Mouse (Mus musculus): ENCODE measurements around the gene Jund.

Gene Jund

DNA sequence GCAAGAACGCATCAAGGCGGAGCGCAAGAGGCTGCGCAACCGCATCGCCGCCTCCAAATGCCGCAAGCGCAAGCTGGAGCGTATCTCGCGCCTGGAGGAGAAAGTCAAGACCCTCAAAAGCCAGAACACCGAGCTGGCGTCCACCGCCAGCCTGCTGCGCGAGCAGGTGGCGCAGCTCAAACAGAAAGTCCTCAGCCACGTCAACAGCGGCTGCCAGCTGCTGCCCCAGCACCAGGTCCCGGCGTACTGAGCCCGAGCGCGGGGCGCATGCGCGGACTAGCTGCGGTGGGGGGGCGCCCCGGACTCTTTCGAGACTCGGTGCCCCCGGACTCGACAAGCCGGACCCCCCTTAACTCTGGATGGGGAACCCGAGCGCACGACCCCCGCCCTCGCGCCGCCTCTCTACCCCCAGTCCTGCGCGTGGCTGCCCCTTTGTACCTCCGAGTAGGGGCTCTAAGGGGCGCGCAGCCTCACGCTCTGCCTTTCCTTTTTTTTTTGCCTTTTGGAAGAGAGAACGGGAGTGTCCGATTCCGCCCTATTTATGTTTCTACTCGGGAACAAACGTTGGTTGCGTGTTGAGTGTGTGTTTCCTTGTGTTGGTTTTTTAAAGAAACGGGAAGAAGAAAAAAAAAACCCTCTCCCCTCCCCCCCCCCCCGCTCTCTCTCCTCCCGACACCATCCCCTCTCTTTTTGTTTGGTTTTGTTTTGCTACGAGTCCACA is 1.2 kb downstream of the Jund start:
- peak; percentile 74 for DNase-seq (ENCODE audit: low read depth, low spot score)

DNA sequence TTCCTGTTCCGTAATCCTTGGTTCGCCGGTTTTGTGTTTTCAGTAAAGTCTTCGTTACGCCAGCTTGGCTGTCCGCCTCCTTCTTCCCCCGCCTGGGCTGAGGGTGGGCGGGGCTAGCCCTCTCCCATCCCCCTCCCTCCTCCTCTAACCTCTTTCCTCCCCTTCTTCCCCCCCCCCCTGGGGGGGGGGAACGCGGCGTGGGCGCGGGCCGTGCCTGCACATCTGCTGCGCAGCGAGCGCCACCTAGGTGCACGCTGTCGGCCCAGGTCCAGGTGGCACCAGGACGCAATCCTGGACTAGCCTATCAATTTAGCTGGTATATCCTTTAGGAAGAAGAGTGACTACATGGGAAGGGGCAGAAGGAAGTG is 1.8 kb downstream of the Jund start:
- peak; percentile 96 for DNase-seq (ENCODE audit: low read depth, low spot score)

DNA sequence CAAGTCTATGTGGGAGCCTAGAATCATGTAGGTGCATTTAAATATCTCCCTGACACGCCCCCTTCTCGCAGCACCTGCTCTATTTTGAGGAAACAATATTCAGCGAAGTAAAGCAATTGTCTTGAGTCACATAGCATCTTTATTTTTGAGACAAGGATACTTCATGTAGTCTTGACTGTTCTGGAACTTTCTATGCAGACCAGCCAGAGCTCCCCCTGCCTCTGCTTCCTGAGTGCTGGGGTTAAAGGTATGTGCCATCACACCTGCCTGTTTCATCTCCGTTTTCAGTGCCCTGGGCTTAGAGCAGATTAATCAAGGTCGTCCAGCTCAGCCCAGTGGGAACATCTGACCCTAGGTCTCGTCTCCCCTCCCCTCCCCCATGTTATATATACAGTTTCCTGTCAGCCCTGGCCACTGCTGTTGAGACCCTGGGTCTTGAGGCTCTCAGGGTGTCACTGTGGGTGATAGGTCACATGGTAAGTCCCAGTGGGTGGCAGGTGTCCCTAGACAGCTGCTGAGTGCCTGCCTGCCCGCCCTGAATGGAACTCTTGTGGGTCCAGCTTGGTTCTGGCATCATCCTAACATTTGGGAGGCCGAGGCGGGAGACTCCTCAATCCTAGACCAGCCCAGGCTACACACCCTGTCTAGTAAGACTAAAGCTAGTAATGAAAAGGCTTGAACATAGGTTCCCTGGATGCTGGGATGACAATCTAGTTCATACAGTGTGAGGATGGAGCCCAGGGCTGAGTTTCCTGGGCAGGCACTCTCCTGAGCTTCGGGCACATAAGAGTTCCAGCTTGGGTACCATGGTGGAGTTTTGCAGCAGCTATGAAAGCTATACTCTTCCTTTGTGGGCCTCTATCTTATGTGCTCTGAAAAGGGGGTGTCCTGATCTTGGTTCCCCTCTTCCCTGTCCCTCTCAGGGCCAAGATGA is 2.6 kb downstream of the Jund start:
- DNase-seq (ENCODE audit: low read depth, low spot score), result no peak

DNA sequence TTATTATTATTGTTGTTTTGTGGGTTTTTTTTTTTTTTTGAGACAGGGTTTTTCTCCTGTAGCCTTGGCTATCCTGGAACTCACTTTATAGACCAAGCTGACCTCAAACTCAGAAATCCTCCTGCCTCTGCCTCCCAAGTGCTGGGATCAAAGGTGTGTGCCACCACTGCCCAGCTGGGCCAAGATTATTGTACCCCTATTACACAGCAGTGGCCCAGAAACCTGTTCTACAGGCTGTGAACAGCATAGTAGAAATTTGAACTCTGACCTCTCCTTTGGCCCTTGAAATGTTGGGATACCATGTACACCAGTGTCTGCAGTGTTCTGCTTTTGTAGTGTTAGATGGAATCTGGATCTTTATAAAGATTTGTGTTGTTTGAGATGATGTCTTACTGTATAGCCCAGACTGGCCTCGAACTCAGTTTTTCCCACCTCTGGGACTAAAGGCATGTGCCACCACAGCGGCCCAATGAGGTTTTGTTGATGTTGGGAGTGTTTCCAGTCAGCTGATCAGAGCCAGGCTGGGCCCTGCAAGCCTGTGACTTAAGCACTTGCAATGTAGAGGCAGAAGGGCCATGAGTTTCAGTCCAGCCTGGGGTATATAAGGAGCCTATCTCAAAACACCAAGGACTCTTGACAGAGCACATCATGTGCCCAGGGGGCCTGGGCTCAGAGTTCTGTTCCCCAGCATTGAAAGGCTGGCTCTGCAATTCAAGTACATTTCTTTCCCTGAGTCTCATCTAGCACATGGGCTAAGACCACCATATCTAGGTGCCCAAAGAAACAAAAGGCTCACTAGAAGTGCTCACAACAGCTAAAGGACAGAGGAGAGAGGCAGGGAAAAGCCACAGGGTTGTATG is 3.5 kb downstream of the Jund start:
- DNase-seq (ENCODE audit: low read depth, low spot score), result no peak

DNA sequence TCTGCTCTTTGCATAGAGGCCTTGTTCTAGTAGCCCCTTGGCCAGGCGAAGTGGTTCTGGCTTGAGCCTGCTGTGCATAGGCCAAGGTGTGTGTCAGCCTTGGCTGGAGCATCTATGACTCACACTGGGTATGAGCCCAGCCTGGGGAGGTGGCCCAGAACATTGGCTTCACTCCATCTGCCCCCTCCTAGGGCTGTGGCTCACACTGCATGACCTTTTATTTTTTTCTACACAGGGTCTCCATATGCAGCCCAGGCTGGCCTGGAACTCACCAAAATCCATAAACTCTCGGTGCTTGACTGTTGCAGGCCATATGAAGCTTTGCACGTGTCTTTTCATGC is 4.1 kb downstream of the Jund start:
- no peak for DNase-seq (ENCODE audit: low read depth, low spot score)

DNA sequence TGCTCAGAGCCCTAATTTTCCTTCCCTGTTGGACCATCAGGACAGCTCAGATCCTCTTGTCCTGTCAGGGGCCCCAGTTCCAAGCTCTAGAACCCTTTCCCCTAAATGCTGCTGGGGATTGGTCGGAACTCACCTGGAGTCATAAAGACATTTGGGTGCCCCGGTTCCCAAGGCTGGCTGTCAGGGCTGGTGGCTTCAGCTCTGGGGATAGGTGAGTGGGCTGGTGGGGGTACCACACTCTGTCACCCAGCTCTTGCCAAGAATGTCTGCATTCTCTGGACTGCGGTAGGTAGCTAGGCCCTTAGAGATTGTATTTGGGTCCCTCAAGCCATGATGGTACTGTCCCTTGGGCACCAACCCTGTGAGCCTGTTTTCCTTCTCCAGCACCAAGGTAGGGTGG is 4.5 kb downstream of the Jund start, which contains the start of gene Iqcn:
Gene Iqcn (plus strand): TSS at position 171 of the 400 bp plus-strand sequence.
- DNase-seq (ENCODE audit: low read depth, low spot score), result no peak

DNA sequence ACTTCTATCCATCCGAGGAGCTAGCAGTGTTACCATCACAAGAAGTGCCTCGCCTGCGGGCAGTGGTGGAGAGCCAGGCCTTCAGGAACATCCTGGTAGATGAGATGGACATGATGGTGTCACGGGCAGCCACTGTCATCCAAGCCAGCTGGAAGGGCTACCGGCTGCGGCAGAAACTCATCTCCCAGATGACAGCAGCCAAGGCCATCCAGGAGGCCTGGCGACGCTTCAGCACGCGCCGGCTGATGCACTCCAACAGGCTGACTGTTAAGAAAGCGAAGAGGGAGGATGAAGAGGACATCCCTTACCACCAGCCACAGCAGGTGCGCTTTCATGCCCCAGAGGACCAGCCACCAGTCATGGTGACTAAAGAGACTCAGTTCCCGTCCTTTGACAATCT is 9.5 kb downstream of the Jund start:
- no peak for DNase-seq (ENCODE audit: low read depth, low spot score)

DNA sequence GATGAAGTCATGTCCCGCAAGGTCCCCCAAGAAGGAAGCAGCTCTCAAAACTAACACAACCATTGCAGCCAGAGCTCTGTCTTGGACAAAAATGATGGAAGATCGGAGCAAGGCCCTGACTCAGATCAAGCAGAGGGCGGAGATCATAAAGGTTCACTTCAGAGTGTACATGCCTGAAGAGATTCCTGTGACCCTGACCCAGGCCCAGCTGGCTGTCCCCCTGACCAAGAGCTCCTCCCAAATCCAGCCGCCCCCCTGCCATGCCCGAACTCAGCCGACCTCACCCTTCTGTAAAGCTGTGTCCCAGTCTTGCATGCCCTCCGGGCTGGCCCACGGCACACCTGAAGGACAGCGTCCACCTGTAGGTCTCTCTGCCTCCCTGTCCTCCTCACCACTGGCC is 11.0 kb downstream of the Jund start:
- DNase-seq (ENCODE audit: low read depth, low spot score), result no peak

DNA sequence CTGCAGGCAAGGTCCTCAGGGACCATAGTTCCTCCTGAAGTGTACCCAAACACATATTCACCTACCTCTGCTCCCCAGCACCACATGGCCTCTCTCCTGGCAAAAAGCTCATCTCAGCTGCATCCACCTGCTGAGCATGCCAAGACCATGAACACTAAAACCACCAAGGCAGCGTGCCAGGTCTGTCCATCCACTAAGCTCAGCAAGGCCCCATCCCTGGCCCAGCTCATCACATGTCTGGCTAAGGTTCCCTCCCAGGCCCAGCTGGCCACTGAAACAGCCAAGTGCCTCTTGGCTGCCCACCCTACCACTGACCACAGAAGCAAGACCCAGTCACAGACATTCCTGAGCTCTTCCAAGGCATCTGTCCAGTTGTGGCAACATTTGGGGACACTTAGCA is 11.5 kb downstream of the Jund start:
- DNase-seq (ENCODE audit: low read depth, low spot score), result no peak

DNA sequence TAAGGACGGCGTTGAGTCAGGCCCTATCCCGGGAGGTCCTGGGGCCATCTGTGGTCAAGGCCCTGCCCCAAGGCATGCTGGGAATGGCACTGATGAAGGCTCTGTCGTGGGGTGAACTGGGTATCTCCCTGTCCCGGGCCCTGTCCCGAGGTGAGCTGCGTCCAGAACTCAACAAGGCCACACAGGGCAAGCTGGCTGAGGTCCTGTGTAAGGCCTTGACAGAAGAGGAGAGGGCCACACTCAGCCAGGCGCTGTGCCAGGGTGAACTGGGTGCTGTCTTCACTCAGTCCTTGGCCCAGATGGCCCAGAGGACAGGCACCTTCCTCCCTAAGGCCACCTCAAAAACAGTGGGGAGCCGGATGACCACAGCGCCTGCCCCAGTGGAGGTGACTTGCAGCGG is 12.3 kb downstream of the Jund start:
- DNase-seq (ENCODE audit: low read depth, low spot score), result no peak

DNA sequence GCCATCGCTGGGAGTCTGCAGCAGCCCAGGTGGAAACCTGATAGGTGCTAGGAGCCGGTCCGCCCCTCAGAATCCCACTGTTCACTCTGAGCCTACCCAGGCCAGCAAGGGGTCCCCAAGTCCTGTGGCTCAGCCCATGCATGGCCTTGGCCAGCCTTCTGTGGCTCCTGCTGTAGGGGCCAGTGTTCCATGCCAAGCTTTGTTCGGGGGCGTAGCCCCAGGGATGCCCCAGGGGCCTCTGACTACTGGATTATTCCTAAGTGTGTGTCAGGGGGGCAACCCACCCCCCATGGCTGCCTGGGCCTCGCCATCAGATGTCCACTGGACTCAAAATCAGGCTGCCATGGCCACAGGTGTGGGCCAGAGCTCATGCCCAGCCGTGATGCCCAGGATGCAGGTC is 15.2 kb downstream of the Jund start:
- no peak for DNase-seq (ENCODE audit: low read depth, low spot score)

DNA sequence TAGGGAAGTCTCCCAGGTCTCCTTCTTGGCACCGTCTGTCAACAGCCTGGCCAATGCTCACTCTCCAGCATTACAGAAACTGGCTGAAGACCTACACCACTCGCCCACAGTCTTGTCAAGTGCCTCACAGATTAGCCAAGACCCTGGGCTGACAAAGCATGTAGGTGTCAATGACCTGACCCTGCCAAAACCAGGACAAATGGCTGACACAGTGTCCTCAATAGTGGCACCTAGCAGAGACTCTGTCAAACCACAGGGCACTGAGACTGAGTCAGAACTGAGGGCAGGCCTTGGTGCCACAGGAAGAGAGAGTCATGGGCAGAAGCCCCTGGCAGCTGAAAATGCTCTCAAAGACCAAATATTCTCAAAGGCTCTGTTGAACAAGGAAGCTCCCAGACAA is 16.3 kb downstream of the Jund start:
- DNase-seq (ENCODE audit: low read depth, low spot score), result no peak

DNA sequence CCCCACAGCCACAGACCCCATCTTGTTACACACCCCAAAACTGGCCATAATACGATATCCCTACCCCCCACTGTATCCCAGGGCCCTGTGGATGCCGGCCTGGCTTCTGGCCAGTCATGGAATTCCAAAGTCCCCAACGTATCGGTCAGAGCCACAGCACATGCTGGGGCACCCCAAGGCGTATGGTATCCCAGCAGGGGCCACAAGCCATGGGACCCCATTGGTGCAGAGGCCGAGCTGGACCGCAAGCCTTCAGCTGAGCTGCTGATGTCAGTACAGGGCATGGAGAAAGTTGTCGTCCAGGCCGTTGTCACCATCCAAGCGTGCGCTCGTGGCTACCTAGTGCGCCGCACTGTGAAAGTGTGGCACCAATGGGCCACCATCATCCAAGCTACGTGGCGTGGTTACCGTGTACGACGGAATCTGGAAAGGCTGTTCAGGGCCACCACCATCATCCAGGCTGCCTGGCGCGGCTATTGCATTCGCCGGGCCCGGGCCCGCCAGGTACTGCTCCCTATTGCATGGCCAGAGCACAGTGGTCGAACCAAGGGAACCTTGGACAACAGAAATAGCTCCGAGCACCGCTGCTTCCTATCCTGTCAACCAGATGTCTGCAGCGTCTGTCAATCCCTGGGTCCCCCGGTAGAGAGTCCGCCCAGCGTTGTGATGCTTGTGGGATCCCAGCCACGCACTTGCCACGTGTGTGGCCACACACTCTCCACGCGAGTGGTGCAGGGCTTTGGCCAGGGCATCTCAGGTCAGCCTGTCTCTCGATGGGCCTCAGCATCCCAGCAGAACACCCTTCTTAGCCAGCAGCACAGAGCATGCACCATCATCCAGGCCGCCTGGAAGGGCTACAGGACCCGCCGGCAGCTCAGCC is 18.0 kb downstream of the Jund start:
- DNase-seq (ENCODE audit: low read depth, low spot score), result peak; percentile 52

DNA sequence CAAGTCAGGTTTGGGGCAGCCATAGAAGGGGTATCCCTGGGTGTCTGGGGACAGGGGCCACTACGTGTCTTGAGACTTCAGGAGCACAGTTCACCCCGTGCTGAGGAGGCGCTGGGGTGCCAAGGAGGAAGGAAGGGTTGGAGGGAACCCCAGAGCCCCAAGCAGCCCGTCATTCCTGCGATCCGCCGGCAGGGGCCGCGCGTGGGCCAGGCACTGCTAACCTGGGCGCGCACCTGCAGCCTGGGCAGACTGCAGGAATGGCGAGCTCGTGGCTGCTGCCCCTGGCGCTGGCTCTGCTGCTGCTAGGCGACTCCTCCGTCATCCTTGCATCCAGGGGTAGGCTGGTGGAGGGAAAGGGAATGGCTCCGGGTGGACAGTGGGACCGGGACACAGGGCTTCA is 19.5 kb downstream of the Jund start, which contains the start of gene Gm3336:
Gene Gm3336 (plus strand): TSS at position 247 of the 400 bp plus-strand sequence.
- DNase-seq (ENCODE audit: low read depth, low spot score), result peak; percentile 84

DNA sequence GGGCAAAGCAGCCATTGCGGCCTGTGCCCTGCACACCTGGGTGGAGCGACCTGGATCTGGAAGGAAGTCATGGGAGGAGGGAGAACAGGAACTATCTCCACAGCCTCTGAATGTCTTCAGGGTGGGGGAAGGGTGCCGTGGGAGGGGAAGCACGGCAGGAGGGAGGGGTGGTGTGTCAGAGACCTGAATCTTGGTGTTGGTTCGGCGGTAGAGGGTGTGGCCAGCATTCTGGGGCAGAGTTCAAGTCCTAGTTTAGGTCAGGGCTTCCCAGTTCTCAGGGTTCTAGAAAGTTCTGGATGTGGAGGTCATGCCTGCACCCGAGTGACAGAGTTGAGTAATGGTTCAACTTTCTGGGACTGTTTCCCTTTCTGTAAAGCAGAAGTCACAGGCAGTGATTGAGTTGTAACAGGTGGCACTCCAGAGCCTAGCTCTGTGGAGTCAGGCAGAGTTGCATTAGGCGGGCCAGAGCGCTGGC is 21.1 kb downstream of the Jund start:
- DNase-seq (ENCODE audit: low read depth, low spot score), result peak; percentile 56

DNA sequence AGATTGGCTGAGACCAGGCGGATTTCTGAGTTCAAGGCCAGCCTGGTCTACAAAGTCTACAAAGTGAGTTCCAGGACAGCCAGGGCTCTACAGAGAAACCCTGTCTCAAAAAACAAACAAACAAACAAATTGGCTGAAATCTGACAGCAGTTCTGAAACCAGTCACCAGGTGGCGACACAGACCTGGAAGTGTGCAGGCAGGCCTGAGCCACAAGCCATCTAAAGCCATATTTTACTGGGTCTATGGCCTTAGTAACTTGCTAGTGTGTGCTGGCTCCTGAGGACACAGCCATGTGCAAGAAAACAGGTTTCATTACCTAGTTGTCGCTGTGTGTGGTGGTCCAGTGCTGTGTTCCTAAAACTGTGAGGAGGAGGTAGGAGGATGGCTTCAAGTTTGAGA is 22.0 kb downstream of the Jund start:
- DNase-seq (ENCODE audit: low read depth, low spot score), result peak; percentile 83

DNA sequence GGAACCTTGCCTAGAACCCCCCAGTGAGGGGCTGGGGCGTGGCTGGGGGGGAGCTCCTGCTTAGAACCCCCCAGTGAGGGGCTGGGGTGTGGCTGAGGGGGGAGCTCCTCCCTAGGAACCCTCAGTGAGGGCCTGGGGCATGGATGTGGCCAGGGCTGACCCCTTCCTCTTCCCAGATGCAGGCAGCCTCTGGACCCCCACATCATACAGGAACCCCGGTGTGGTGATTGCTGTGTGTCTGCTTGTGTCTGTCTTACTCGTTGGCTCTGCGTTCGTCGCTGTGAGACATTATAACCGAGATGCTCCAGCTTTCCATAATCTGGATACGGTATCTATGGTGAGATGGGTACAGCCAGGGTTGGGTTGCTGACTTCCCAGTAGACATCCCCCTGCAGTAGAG is 22.9 kb downstream of the Jund start:
- DNase-seq (ENCODE audit: low read depth, low spot score), result no peak

DNA sequence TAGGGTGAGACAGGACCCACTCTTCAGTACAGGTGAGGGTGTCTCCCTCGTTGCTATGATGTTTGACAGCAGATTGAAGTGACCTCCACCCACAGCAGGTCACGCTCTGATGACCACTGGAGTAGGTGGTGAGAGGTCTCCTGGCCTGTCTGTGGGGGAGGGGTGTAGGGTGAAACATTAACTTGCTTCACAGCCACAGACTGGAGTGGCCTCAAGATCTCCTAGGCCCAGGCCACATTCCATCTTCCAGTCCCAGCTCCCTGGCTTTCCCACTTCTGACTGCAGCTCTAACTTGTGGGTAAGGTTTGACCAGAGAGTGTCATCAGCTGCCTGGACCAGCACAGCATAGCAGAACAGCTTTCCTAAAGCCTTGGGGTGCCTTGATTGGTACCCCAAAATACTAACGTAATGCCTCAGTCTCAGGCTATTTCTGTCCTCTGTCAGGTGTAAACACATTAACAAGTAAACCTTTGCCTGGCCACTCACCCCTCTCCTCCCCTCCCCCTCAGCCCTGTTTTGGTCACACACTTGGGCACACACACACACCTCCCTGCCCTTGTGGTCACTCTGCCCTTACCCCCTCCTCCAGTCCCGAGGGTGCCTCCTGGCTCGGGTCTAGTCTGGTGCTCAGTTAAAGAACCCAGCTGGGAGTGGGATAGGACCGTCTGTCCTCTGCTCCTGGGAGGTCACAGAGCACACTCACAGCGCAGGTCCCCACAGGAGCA is 24.9 kb downstream of the Jund start, which contains the start of gene Pde4c:
Gene Pde4c (plus strand): TSS at position 235 of the 725 bp plus-strand sequence.
- no peak for DNase-seq (ENCODE audit: low read depth, low spot score)

DNA sequence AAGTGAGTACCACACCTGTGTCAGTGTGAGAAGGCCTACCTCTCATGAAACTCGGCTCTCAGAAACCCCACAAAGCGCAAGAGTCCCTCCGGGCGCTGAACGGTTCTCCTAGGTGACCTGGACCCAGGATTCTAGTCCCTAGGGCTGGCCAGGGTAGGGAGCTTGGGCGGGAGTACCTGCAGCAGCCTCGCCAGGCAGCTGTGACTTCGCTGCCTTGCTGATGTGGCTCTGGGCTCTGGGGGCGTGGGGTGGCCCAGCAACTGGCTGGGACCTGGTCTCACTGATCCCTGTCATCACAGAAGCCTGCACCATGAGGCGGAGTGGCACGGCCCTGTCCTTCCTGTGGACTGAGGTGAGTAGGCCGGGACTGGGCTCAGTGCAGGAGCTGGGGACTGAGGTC is 25.5 kb downstream of the Jund start:
- DNase-seq (ENCODE audit: low read depth, low spot score), result no peak

DNA sequence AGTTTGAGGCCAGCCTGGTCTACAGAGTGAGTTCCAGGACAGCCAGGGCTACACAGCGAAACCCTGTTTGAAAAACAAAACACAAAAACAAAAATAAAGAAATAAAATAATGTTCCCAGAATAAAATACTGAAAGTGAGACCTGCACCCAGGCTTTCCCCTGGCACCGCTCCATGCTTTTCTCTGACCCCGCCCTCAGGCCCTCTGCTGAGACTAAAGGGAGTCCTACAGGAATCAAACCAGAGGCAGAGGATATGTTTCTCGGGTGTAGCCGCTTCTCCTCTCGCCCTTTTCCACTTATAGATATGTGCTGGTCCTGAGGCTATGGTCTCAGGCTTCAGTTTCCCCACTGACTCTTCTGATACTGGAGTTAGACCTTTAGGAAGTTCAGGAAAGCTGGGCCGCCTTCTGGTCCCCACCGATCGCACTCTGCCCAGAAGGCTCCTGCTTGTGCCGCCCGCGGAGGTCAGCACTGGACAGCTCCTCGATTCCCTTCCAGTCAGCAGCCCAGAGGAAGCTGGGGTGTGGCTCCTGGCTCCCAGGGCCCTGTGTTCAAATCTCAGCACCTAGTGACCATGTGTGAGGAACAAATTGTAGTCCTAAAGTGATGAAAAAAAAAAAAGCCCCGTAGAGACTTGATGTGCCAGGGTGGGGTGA is 27.2 kb downstream of the Jund start:
- DNase-seq (ENCODE audit: low read depth, low spot score), result peak; percentile 34

Measured in ZHBTc4 (cell line).